Comparison of ENCODE assay signal across 14 mouse cellular contexts in the genomic region with DNA sequence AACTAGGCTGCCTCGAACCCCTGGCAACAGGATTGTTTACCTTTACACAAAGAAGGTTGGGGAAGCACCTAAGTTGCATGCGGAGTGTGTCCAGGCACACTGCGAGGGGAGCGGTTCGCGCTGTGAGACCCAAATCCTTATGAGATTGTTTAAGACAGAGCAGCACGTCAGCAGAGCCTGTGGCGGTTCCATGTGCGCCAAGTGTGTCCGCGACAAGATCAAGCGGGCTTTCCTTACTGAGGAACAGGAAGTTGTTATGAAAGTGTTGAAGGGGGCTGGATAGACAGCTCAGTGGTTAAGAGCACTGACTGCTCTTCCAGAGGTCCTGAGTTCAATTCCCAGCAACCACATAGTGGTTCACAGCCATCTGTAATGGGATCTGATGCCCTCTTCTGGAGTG. TPM values are rescaled to one million over a fixed set of nuclear protein-coding genes. Genes with fewer than 3 reads are reported as not detected.
"Had no signal": no experiment of that assay in that cellular context is flagged by ENCODE, and none has a peak within 500 bp of the region (broad histone marks: within the 10 kb centered on the region; RNA-seq: fewer than 3 reads in every experiment).

No protein-coding gene starts in this region.

- H3K4me3 ChIP-seq: limb, embryonic 15.5 days; lung, embryonic 15.5 days; midbrain, embryonic 13.5 days; neural tube, embryonic 15.5 days; stomach, embryonic 15.5 days had no signal

- ATAC-seq: intestine, postnatal 0 days; midbrain, embryonic 13.5 days had no signal

- H3K9ac ChIP-seq: limb, embryonic 15.5 days; lung, embryonic 15.5 days; midbrain, embryonic 13.5 days; neural tube, embryonic 15.5 days; stomach, embryonic 15.5 days had no signal

- H3K36me3 ChIP-seq: limb, embryonic 15.5 days; lung, embryonic 15.5 days; midbrain, embryonic 13.5 days; neural tube, embryonic 15.5 days; stomach, embryonic 15.5 days had no signal

- H3K4me2 ChIP-seq: limb, embryonic 15.5 days; lung, embryonic 15.5 days; midbrain, embryonic 13.5 days; neural tube, embryonic 15.5 days; stomach, embryonic 15.5 days had no signal

- DNase-seq: kidney, postnatal 14 days; lung, postnatal 14 days; right cerebral cortex, postnatal 4 days; spleen, adult 18-20 months; thymus, postnatal 36 days had no signal

- H3K9me3 ChIP-seq: limb, embryonic 15.5 days; lung, embryonic 15.5 days; midbrain, embryonic 13.5 days; neural tube, embryonic 15.5 days; stomach, embryonic 15.5 days had no signal

- H3K27ac ChIP-seq: limb, embryonic 15.5 days; lung, embryonic 15.5 days; macrophage; midbrain, embryonic 13.5 days; neural tube, embryonic 15.5 days; stomach, embryonic 15.5 days had no signal

RNA-seq across cellular contexts. Expression of gene Exoc3l2, which starts 5.1 kb away (rescaled TPM):
- polyA plus RNA-seq: macrophage had no signal

RNA-seq across cellular contexts. Expression of gene Nkpd1, which starts 49.4 kb away (rescaled TPM):
- polyA plus RNA-seq: intestine, postnatal 0 days; liver, embryonic 16.5 days; macrophage; neural tube, embryonic 11.5 days had no signal
